Mouse (Mus musculus): Measurements from ENCODE around the gene Ccr9.

- TF ChIP-seq EP300 (IDR thresholded peaks at IDR 0.05; ENCODE audit: low read depth) (no peak), CTCF (IDR thresholded peaks at IDR 0.05; ENCODE audit: low read depth) (no peak)
Observed at GRCm38 (mm10) chr9:123808583-123808982, 130.3 kb downstream of the Ccr9 start.
